Mouse (Mus musculus) heart, postnatal 4 days (tissue): Measurements from ENCODE around the gene Ptpro. TPM values are rescaled to one million over a fixed set of nuclear protein-coding genes. Genes with fewer than 3 reads are reported as not detected.

Source experiments
- DNase-seq: peaks from one replicate; pipeline ENCODE4 v3.0.0; 2021
- total RNA-seq, 2 experiments: library from RNA; stranded (reverse); gene quantifications; 2 replicates each; pipeline ENCODE4 v1.2.3; 2021

The Ptpro gene
- 1 to 10 TPM; 3.0 to 4.8 TPM for total RNA-seq

DNA sequence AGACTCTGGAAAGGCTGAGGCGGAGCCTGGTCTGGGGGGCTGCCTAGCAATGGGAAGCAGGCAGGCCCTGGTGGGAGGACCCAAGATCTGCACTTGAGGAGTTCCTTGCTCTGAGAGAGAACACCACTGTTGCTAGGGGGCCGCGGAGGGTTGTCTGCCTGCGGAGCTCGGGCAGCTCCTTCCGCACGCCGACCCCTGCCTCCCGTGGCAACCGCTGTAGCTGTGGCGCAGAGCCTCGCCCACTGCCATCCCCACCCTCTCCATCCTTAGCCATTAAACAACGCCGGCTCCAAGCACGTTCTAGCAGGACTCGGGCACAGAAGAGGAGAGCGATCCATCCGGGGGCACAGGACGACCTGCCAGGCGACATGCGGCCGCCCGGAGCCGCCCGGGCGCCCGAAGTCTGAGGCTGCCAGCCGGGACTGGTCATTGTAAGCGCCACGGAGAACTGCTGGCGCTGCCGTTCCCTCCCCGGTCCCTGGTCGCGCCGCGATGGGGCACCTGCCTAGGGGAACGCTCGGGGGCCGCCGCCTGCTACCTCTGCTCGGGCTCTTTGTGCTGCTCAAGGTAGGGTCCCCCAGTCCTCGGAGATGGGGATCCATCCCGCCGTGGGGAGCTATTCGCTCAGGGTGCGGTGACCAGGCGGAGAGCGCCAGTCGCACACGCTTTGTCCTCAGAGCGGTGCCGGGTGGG lies at the start of gene Ptpro:
Ptpro (plus strand) TSS at position 126 of the 693 bp plus-strand sequence.
- DNase-seq = no peak

DNA sequence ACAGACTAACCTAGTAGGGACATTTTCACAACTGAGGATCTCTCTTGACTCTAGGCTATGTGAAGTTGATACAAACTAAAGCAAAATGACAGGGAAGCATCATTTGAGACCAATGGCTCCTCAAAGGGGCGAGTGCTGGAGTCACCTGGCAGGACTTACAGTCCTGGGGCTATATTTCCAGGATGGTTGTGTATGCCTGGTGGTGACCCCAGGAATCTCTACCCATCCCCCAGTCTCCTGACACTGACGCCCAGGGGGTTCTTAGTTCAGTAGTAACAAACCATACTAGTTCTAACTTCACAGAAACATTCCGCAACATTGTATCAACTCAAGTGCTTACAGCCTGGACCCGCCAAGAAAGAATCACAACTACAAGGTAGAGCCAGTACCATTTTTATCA lies 49.5 kb upstream of the Ptpro start:
- no peak for DNase-seq

DNA sequence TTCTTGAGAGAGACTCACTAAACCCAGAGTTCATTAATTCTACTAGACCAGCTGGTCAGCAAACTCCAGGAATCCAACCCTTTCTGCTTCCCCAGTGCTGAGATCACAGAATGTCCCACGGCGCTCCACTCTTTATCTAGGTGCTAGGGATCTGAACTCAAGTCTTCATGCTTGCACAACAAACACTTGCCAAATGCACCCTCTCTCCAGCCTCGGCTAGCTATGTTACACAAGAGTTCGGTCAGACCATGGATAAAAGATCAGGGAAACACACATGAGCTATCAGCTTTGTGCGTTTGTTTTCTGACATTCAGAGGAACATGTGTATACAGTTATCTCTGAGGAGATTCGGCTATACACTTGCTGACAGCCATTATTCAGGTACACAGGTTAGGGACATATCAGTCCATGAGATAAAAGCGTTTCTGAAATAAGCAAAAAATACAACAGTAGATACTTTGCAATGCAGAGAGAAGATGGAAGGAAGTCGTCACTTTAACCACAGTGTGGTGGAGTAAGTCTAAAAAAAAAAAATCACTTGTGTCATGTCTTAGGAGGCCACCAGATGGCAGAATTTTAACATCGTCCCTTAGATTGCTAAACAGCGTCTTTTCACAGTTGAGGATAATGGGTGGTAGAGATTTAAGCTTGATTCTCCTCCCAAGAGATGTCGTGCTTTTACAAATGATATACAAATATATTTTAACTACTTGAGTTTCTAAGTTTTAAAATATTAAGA lies 46.3 kb upstream of the Ptpro start:
- DNase-seq = peak; percentile 23

DNA sequence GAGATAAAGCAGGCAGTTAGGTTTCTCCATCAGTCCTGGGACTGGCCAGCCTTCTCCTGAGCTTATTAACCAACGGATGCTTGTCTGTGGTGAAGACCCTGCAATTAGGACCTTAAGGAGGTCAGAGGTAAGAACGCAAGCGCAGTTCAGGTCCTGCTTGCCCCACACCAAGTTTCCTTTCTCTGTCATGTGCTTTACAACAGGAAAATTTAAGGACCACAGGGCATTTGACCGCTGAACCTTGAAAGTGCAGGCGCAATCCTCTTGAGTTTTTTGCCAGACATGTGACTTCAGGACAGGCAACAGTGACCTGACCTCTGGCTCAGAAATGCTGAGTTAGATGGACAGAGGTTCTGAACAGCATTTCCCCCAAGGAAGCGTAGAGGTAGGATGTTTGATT lies 45.0 kb upstream of the Ptpro start:
- DNase-seq = no peak

DNA sequence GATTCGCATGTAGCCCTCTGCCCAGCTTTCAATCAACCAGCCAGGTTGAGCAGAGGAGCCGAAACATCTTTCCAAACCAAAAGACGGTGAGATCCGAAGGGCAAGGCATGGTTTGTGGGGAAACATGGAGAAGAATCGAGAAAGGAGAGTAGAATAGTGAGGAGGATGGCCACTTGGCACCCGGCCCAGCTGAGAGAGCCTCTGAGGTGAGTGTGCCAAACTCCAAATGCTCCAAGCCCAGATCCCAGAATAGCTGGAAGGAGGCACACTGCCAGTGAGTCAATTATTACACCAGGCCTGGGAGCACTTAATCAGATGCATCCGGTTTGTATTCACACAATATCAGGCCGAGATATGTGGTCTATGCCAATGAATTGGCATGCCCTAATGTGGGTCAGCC lies 42.1 kb upstream of the Ptpro start:
- peak; percentile 83 for DNase-seq

DNA sequence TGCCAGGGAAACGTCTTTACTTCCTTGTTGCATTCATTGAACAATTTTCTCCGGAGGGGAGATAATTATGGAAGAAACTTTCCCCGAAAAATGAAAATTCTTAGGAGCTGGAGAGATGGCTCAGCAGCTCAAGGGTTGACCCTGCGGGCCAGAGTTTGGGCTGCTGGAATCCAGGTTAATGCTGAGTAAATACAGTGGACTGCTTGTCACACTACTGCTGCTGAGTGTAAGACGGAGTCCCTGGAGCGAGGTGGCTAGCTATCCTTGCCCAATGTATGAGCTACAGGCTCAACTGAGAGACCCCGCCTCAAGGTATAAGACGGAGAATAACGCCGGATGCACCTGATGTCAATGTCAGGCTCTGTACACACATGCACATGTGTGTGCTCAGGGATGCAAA lies 41.1 kb upstream of the Ptpro start:
- DNase-seq = no peak

DNA sequence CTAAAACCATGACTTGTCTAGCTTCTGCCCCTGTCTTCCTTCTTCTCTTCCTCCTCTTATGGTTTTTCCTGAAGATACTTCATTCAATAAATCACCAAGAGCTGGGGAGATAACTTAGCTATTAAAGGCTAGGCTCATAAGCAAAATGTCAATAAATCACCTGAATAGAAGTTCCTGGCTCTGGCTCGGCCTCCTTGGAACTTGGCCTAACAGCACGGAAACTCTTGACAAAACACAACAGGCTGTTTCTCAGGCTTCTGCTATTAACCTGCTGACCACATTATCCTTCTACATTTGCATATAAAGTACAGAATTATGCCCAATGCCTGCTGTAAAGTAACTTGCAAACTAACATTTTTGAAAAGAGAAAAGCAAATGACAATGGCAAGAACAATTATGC lies 40.7 kb upstream of the Ptpro start:
- no peak for DNase-seq

DNA sequence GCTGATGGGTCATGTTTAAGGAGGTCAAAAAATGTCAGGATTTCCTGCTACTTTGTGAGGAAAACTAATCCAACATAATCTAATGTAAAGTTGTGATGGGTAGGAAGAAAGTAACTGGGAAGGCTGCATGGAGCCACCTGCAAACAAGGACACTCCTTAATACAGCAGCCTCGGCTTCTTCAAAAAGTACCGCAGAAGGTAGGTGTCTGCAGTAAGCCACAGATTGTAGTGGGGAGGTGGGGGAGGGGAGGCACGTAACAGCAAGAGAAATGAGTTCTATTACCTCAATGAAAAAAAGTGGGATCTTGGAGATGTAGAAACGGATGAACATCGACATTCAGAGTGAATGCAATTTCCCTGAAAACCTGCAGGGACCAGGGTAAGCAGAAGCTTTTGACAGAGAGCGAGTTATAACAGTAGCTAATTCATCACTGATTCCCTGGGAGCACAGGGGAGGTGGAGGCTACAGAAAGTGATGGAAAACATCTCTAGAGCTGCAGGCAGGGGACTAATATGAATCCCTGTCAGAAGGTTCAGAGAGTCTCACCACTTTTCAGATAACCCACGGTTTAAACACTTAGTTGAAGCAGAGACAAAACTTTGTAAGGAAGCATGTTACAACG lies 34.2 kb upstream of the Ptpro start:
- no peak for DNase-seq

DNA sequence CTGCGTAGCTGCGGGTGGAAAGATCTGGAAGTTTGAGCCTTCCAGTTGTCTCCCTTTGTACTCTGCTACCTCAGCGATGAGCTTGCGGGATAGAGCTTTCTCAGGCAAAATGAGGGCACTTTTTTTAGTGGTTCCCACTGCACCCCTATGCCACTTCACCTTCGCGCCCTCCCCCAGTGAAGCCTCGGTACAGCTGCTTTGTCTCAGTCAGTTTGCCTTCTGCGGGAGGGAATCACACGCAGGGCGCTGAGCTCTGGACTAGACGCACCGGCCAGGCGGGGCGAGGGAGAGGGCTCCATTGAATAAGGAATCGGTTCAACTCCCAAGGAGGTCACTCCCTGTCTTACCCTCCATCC lies 746 bp downstream of the Ptpro start:
- DNase-seq = no peak

DNA sequence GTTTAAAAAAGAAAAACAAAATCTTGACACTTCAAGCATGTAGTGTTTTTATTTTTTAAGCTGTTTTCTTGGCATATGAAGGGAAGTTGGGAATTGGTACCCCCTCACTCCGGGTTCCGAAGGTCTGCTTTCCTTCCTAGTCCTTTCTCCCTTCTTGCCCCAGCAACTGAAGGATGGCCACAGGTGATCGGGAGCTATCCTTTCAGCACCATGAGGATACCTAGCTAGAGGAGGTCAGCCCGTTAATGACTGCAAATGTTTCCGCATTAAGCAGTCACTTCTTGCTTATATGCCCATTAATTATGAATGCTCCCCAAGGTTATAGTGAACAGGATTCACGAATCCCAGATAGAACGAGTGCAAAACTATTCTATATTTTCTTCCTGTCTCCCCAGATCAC lies 1.3 kb downstream of the Ptpro start:
- no peak for DNase-seq

DNA sequence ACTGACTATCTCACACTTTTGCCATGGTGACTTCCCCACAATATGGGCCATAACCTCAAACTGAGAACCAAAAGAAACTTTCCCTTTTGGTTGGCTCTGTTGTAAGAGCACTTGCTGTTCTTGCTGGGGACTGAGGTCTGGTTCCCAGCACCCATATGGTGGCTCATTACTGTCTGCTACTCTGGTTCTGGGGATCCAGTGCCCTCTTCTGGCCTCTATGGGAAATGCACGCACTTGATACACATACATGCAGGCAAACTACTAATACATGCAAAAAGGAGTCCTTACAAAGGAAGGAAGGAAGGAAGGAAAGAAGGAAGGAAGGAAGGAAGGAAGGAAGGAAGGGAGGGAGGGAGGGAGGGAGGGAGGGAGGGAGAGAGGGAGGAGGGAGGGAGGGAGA lies 8.9 kb downstream of the Ptpro start:
- no peak for DNase-seq

DNA sequence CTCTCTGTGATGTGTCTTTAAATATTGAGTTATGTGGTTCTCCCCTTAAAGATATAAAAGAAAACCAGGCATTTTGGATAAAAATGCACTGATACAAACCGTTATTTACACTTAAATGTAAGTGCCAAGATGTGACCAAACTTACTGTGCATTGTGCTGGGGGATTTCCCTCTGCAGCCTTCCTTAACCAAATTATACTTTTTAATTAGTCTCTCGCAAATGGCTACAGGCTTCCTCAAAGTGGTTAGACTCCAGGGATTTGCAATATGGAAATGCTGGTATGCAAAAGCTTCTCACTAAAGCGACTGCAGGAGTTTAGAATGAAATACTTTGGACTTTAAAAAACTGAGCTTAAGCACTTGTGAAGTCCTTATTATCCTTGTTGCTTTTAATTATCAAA lies 10.0 kb downstream of the Ptpro start:
- no peak for DNase-seq

DNA sequence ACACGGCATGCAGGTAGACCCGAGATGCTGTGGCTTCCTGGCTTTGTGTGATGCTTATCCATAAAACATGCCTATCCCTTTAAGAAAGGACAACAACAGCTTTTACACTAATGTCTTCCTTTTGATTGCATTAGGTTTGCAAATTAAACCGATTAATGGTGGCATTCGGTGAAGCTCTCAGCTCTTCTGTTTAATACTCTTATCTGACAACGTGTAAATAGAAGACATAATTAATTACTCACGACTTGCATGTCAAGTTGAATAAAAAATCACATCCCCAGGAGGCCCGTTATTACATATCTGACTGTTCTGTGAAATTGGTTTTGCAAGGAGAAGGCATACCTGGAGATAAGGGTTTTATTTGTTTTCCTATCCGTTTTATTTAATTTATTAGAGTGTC lies 15.9 kb downstream of the Ptpro start:
- no peak for DNase-seq

DNA sequence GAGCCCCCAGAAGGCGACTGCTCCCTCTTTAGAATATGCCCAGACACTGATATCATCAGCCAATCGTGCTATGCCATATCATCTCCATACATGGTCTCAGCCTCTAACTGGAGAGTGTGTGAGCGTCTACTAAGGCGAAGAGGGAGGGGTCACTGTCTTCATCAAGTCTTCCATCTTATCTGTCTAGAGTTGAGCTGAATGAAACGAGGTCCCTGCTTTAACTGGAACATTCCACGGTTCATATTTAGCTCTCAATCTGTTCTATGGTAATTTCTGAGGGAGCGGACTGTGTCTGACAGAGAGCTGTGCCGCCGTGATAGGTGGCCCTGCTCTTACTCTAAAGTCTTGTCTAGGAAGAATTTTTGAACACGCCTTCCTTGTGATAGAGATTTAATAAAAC lies 16.5 kb downstream of the Ptpro start:
- DNase-seq = no peak

DNA sequence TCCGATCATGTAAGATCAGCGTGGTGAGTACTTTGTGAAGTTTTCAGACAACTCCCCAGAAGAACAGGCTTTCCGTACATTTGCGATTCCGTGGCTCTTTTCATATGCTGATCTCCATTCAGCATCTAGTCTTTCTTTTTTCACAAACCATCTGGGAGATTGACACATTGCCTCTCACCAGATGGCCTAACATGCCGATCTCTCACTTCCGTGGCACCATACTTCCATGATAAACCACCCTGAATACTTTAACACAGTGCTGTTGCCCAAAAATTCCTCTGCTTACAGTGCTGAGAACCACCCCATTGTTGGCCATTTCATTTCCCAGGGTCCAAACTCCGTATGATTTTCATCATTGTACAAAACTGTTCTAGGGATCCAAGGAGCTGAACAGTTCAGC lies 20.4 kb downstream of the Ptpro start:
- DNase-seq = no peak

DNA sequence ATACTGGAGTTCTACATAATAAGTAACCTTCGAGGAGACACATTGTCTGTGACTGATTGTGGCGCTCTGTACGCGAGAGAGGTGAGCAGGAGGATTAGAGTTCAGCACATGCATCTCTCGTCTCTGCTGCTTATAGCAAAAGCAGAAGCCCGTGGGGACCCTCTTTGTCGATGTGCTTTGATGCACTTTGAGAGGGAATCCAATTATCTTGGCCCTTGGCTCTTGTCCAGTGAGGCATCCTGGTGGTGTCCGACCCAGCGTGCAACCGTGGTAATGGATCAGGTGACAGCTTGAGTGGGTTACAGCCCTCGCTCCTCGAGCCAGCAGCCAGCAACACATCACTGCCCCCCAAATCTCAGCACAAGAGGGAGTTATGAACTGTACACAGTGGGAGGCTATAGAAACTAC lies 25.5 kb downstream of the Ptpro start:
- DNase-seq = no peak

DNA sequence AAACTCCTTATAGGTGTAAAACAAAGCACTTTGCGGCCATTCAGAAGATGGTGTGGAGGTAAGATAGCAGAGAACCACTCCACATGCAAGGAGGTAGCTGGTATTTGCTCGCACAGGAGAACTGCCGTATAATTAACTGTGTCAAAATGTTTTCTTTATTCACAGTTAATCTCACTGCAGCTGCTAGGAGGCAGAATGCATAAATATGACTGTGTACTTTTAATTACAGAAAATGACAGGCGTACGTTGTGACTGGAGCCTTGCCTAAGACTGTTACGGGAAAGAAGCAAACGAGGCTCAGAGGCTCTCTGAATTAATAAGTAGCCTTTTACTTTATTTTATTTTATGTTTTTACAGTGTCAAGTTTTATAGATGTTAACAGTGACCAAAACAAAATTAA lies 27.5 kb downstream of the Ptpro start:
- DNase-seq = no peak

DNA sequence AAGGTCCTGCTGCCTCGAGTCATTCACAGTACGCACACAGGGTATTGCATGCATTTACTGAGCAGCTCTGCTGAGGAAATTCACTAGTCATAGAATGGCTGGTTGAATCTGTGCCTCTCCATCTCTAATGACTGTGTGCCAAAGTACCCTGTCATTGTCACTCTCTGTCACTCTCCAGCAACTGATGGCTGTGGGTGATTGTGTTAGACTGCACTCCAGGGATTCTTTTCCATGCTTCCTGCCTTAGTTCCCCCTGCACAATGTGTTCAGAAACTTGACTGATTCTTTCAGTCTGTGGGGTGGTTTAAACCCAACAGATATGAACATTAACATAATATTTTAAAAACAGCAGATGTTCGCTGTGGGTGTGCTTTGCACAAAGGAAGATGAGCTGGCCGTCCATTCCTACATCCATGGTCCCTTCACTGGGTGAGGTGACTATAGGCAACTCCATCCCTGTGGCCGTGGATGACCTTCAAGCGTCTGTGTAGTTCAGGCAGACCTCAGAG lies 29.5 kb downstream of the Ptpro start:
- no peak for DNase-seq

DNA sequence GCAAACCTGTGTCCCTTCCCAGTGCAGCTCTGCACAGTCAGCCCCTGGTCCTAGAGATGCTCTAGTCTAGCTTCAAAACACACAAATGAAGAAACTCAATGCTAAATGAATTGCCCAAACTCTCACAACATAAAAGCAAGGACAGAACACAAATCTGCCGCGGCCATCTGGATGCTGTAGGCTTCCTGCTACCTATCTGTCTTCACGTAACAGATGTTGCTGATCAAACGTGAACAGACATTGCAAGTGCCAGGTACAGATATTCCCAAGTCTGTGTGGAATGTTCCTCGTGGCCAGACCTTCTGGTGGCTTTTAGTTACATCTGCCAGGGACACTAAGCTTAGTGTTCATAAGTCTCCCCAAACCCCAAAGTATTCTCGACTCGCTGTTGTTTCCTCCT lies 29.9 kb downstream of the Ptpro start:
- no peak for DNase-seq

DNA sequence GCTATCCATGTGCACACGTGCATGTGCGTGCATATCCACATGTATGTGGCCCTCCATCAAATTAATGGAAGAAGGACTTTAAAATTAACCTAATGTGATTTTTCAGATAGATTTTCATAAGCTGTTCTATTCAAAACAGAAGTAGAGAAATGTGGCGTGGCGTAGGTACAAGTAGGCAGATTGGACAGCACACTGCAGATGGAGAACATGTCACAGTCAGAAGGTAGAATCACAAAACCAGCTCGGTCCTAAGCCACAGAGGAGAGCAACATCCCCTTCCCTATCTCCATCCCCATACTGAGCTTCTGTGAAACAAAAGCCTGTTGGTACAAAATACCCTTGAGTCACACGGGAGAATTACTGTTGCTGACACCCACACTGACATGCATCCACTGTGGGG lies 34.3 kb downstream of the Ptpro start:
- no peak for DNase-seq

DNA sequence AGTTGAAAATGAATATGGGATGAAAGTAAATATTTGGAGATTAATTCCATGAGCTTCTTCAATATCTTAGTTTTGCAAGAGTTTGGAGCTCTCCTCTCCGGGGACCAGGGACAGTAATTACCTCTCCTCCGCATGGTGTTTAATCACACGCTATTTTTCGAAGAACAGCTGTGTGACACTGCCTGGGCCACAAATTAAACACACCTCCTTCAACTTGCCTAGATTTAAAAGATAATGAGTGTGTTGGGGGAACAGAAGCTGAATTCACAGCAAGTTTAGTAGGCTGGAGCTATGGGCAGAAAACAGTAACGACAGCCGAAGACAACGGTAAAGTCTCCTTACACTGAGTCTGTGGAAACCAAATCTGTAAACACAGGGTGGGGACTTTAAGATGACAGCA lies 35.7 kb downstream of the Ptpro start:
- no peak for DNase-seq

DNA sequence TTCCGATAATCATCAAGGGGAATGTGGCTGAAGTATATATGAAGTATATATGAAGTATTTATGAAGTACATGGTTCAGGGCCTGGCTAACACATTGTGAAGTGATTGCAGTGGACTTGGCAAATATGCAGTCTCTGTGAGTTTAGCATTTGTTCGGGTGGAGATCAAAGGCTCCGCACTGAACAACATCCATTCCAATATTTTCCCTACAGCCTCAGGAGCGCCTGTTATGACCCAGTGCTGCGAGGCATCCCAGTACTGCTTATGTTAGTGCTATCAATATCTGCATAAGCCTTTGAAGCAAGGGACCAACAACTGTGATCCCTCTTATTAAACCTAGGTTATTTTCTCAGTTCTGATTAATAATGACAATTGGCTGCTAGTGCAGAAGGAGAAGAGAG lies 36.1 kb downstream of the Ptpro start:
- DNase-seq = no peak

DNA sequence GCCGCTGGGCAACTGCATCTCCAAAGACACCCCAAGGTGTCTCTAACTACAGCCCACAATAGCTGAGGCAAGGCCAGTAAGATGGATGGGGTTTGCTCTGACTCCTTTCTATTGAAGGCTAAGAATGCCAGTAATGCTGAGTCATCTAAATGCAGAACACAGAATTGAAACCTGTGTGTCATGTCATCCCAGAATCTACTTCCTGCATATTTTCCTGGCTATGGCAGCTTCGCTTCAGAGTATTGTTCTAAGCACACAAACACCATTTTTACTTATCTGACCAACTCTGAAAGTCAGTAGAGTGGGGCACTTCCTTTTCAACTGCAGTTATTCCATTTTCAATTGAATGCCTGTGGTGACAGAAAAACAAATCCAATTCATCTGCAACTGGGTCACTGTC lies 40.3 kb downstream of the Ptpro start:
- no peak for DNase-seq
